Mouse (Mus musculus): ENCODE measurements around the gene Grifin. TPM values are rescaled to one million over a fixed set of nuclear protein-coding genes. Genes with fewer than 3 reads are reported as not detected.

Grifin gene
- not detected in 4 replicates for total RNA-seq (2023; ENCODE audit: inconsistent age)

DNA sequence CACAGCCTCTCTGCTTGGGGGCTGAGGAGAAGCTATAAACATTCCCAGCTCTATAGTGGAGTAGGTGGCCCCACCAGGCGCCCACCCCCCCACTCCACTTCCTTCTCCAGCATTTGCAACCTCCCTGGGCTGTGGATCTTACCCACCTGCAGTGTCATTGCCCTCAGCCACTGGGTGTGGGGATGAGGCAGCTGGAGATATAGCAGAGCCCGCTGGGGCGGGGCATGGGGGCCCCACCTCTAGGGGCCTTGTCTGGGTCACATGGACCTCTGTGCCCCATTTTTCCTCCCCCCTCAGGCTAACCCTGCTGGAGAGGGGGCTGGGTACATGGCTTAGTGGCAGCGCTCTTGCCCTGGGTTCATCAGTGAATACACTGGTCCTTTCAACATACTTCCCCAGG lies at the start of gene Grifin:
Gene Grifin (minus strand): TSS at position 176 of the 400 bp plus-strand sequence.

DNA sequence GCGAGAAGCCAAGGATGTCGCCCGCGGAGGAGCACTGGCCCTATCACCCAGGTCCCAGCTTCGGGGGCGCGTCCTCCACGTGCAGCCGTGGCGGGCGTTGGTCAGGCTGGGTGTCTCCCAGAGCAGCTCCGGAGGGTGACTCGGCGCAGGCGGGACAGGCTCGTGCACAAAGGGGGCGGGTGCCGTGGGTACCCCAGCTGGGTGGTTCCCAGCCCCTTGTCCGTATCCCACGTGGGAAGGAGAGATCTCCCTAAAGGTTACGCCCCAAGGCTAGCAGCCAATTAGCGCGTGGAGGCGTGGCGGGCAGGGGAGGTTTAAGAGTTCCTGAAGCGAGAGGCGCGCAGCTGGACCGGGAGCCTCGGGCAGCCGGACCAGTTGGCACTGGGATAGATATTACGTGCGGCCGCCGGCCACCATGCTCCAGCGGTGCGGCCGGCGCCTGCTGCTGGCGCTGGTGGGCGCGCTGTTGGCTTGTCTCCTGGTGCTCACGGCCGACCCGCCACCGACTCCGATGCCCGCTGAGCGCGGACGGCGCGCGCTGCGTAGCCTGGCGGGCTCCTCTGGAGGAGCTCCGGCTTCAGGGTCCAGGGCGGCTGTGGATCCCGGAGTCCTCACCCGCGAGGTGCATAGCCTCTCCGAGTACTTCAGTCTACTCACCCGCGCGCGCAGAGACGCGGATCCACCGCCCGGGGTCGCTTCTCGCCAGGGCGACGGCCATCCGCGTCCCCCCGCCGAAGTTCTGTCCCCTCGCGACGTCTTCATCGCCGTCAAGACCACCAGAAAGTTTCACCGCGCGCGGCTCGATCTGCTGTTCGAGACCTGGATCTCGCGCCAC lies 42.3 kb upstream of the Grifin start, which contains the start of gene Lfng:
Gene Lfng (plus strand): TSS at position 320 of the 835 bp plus-strand sequence.

Other genes starting within 250 kb of the Grifin start
- gene Mad1l1, start 243.5 kb downstream of the Grifin start, total RNA-seq (2023; ENCODE audit: inconsistent age): 28.4 to 31.3 TPM (median 30.6 TPM) in 4 replicates
- gene Nudt1, start 243.4 kb downstream of the Grifin start, total RNA-seq (2023; ENCODE audit: inconsistent age): 4.2 to 10.0 TPM (median 6.2 TPM) in 4 replicates
- gene Mrm2, start 233.2 kb downstream of the Grifin start, total RNA-seq (2023; ENCODE audit: inconsistent age): 6.0 to 8.5 TPM (median 8.3 TPM) in 4 replicates
- 192 to 227 TPM (median 203 TPM) in 4 replicates for gene Snx8, start 175.8 kb downstream of the Grifin start, total RNA-seq (2023; ENCODE audit: inconsistent age)
- gene Eif3b, start 145.7 kb downstream of the Grifin start, total RNA-seq (2023; ENCODE audit: inconsistent age): 118 to 127 TPM (median 124 TPM) in 4 replicates
- not detected in 4 replicates for gene Gm4869, start 119.4 kb downstream of the Grifin start, total RNA-seq (2023; ENCODE audit: inconsistent age)
- 18.4 to 21.5 TPM (median 19.0 TPM) in 4 replicates for gene Chst12, start 59.5 kb downstream of the Grifin start, total RNA-seq (2023; ENCODE audit: inconsistent age)
- gene Lfng, start 42.2 kb upstream of the Grifin start, total RNA-seq (2023; ENCODE audit: inconsistent age): 19.8 to 28.7 TPM (median 23.1 TPM) in 4 replicates
- gene Ttyh3, start 84.0 kb upstream of the Grifin start, total RNA-seq (2023; ENCODE audit: inconsistent age): 102 to 112 TPM (median 108 TPM) in 4 replicates
- 28.1 to 38.7 TPM (median 32.8 TPM) in 4 replicates for gene Iqce, start 137.3 kb upstream of the Grifin start, total RNA-seq (2023; ENCODE audit: inconsistent age)
- gene Brat1, start 139.9 kb upstream of the Grifin start, total RNA-seq (2023; ENCODE audit: inconsistent age): 25.5 to 28.9 TPM (median 26.3 TPM) in 4 replicates
- gene Amz1, start 159.1 kb upstream of the Grifin start, total RNA-seq (2023; ENCODE audit: inconsistent age): 5.9 to 9.0 TPM (median 6.8 TPM) in 4 replicates

Data from B cell, adult (primary cell).